Comparison of ENCODE assay signal across 20 mouse cellular contexts in genomic region chr17:26151886-26152630, GRCm38 (mm10). TPM values are rescaled to one million over a fixed set of nuclear protein-coding genes. Genes with fewer than 3 reads are reported as not detected.
"Had no signal": no experiment of that assay in that cellular context is flagged by ENCODE, and none has a peak within 500 bp of the region (broad histone marks: within the 10 kb centered on the region; RNA-seq: fewer than 3 reads in every experiment).

No protein-coding gene starts in this region.

- H3K4me3 ChIP-seq: kidney, embryonic 15.5 days; limb, embryonic 12.5 days; limb, embryonic 15.5 days; midbrain, embryonic 13.5 days; stomach, embryonic 15.5 days had no signal

- H3K27me3 ChIP-seq: kidney, embryonic 15.5 days; limb, embryonic 12.5 days; limb, embryonic 15.5 days; midbrain, embryonic 13.5 days; stomach, embryonic 15.5 days had no signal

- H3K4me1 ChIP-seq: kidney, embryonic 15.5 days; limb, embryonic 12.5 days; limb, embryonic 15.5 days; midbrain, embryonic 13.5 days; stomach, embryonic 15.5 days had no signal

- DNase-seq: kidney, adult 8-10 months; kidney, postnatal 10 days; kidney, postnatal 36 days; left cerebral cortex, postnatal 4 days; liver, postnatal 0 days; lung, embryonic 14.5 days; right cerebral cortex, adult 18-20 months; right cerebral cortex, postnatal 14 days; right cerebral cortex, postnatal 4 days; spleen, adult 18-20 months; thymus, postnatal 25 days had no signal

- H3K27ac ChIP-seq: kidney, embryonic 15.5 days; limb, embryonic 12.5 days; limb, embryonic 15.5 days; liver, embryonic 14.5 days; macrophage; midbrain, embryonic 13.5 days; stomach, embryonic 15.5 days had no signal

- H3K9me3 ChIP-seq: kidney, embryonic 15.5 days; limb, embryonic 12.5 days; limb, embryonic 15.5 days; midbrain, embryonic 13.5 days; stomach, embryonic 15.5 days had no signal

RNA-seq across cellular contexts. Expression of gene Pdia2, which starts 46.8 kb away (rescaled TPM):
- total RNA-seq: midbrain, postnatal 0 days had no signal
- polyA plus RNA-seq: macrophage; midbrain, embryonic 13.5 days; midbrain, postnatal 0 days; thymus, postnatal 0 days had no signal

RNA-seq across cellular contexts. Expression of gene Rgs11, which starts 50.7 kb away (rescaled TPM):
- polyA plus RNA-seq: liver, postnatal 0 days had no signal
